Mouse (Mus musculus): ENCODE measurements around the gene Yaf2.

GRCm38 (mm10) chr15:93379177-93379576 is 42.4 kb upstream of the Yaf2 start:
- TF ChIP-seq CTCF (IDR thresholded peaks at IDR 0.05; ENCODE audit: control insufficient read depth, insufficient read depth, insufficient read length) (no peak), USF1 (IDR thresholded peaks at IDR 0.05; ENCODE audit: low read depth) (no peak), MAX (IDR thresholded peaks at IDR 0.05) (no peak), MYOG (IDR thresholded peaks at IDR 0.05; ENCODE audit: control insufficient read depth, extremely low read depth, insufficient read length) (no peak), MYOD1 (IDR thresholded peaks at IDR 0.05; ENCODE audit: control insufficient read depth, insufficient read length, low read depth) (no peak), CEBPB (IDR thresholded peaks at IDR 0.05; ENCODE audit: low read depth) (no peak), FOSL1 (IDR thresholded peaks at IDR 0.05; ENCODE audit: insufficient read depth, low read length, poor library complexity, severe bottlenecking) (no peak)

Measured in C2C12 (cell line).